In the genomic region with DNA sequence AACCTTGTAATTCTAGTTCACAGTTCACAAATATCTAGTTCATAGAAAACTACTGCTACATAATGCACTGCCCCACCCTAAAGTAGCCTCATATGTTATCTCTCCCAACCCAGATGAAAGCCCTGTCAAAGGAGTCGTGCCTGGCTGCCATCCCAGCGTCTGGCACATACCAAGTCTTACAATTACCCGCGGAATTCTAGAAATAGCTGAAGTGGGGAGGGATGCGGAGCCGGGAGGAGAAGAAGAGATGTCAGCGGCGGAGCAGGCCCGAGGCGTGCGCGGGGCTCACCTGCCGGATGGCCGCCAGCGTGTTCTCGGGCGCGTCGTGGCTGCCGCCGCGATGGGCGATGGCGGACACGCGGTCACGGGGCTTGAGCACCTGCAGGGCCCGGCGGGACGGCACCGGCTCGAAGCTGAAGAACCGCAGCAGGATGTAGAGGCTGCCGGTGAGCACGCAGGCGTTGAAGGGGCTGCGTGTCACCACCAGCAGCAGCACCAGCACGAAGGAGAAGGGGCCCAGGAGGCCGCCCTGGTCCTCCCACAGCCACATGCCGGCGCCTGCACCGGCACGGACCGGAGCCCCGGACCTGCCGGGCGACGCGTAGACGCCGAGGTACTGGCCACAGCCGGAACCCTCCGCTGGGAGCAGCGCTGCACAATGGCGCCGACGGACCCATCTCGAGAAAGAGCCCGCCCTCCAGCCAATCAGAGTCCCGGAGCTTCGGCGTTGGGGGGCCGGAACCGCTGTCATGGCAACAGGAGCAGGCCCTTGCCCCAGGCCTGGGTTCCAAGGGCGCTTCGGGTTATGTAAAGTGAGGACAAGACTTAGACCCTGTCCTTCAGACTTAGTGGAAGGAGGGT, we compare ENCODE assay signal across 8 mouse cellular contexts. TPM values are rescaled to one million over a fixed set of nuclear protein-coding genes. Genes with fewer than 3 reads are reported as not detected.
DNase-seq lines count a peak whose midpoint lies in the region; ATAC-seq and TF ChIP-seq lines count a peak whose summit lies in the region.

A gene (minus strand): TSS at position 678 of the 861 bp plus-strand sequence.

- H3K36me3 ChIP-seq in embryonic facial prominence, embryonic 15.5 days: no peaks in the 10 kb centered on the region
- no peaks in the 10 kb centered on the region for H3K36me3 ChIP-seq in kidney, embryonic 14.5 days (ENCODE audit: control insufficient read depth, insufficient read depth, low read length)
- H3K36me3 ChIP-seq in limb, embryonic 15.5 days: no peaks in the 10 kb centered on the region

- peak within 1 kb of the TSS; percentile 84 for H3K4me3 ChIP-seq in bone marrow, adult 2 months (replicated peaks; ENCODE audit: control insufficient read depth, low read depth, low read length)
- peak within 1 kb of the TSS; percentile 91 for H3K4me3 ChIP-seq in embryonic facial prominence, embryonic 15.5 days (replicated peaks)
- H3K4me3 ChIP-seq in kidney, embryonic 14.5 days (ENCODE audit: low read length): peak within 1 kb of the TSS; percentile 89
- peak within 1 kb of the TSS; percentile 92 for H3K4me3 ChIP-seq in limb, embryonic 15.5 days

- H3K4me2 ChIP-seq in embryonic facial prominence, embryonic 15.5 days (replicated peaks): peak within 1 kb of the TSS; percentile 80
- H3K4me2 ChIP-seq in kidney, embryonic 14.5 days (replicated peaks; ENCODE audit: low read depth, low read length): peak within 1 kb of the TSS; percentile 86
- H3K4me2 ChIP-seq in limb, embryonic 15.5 days: peak within 1 kb of the TSS; percentile 85

- no peaks in the 10 kb centered on the region; the same call in 1 of the 2 replicates for H3K4me1 ChIP-seq in bone marrow, adult 2 months (ENCODE audit: control insufficient read depth, insufficient read depth, low read length)
- H3K4me1 ChIP-seq in embryonic facial prominence, embryonic 15.5 days: peaks cover 31% of the 10 kb centered on the region
- peaks cover 18% of the 10 kb centered on the region; the same call in 1 of the 2 replicates for H3K4me1 ChIP-seq in kidney, embryonic 14.5 days (ENCODE audit: control insufficient read depth, insufficient read depth, low read length)
- H3K4me1 ChIP-seq in limb, embryonic 15.5 days: peaks cover 18% of the 10 kb centered on the region

- H3K9me3 ChIP-seq in embryonic facial prominence, embryonic 15.5 days (replicated peaks): no peaks in the 10 kb centered on the region
- no peaks in the 10 kb centered on the region for H3K9me3 ChIP-seq in kidney, embryonic 14.5 days (ENCODE audit: control insufficient read depth, low read length)
- no peaks in the 10 kb centered on the region for H3K9me3 ChIP-seq in limb, embryonic 15.5 days

- WGBS in bone marrow, adult 2 months: under 1% methylated on average over 66 of the region's 66 CpGs
- under 1% methylated on average over 66 of the region's 66 CpGs for WGBS in embryonic facial prominence, embryonic 15.5 days
- 0% methylated on average over 66 of the region's 66 CpGs for WGBS in kidney, embryonic 14.5 days
- under 1% methylated on average over 64 of the region's 66 CpGs for WGBS in limb, embryonic 15.5 days

- peak; percentile 86 for DNase-seq in 416B (ENCODE audit: low read depth)
- DNase-seq in heart, adult 9 months (ENCODE audit: low spot score in 2 of 2): peak; percentile 91 to 92
- peak; percentile 52 to 69 for DNase-seq in monocyte, adult 2 months (ENCODE audit: low read depth in 1 of 2, low spot score in 2 of 2)
- peak; percentile 92 for DNase-seq in spleen, postnatal 36 days (ENCODE audit: low spot score in 2 of 2)

- TF ChIP-seq CTCF in bone marrow, adult 2 months (IDR thresholded peaks at IDR 0.05; ENCODE audit: control insufficient read depth, insufficient read depth, low read length): no peak

- H3K27me3 ChIP-seq in embryonic facial prominence, embryonic 15.5 days: no peaks in the 10 kb centered on the region
- no peaks in the 10 kb centered on the region for H3K27me3 ChIP-seq in kidney, embryonic 14.5 days (ENCODE audit: control insufficient read depth, insufficient read depth, low read length)
- H3K27me3 ChIP-seq in limb, embryonic 15.5 days: no peaks in the 10 kb centered on the region

- peak; percentile 57; the same call in 1 of the 2 replicates for TF ChIP-seq POLR2A in bone marrow, adult 2 months (IDR thresholded peaks at IDR 0.05; ENCODE audit: borderline replicate concordance, control insufficient read depth, low read depth, low read length)

- H3K27ac ChIP-seq in bone marrow, adult 2 months (ENCODE audit: control insufficient read depth, insufficient read depth, low read depth, low read length, poor library complexity): peak within 1 kb of the TSS; percentile 84
- H3K27ac ChIP-seq in embryonic facial prominence, embryonic 15.5 days (replicated peaks): peak within 1 kb of the TSS; percentile 80
- peak within 1 kb of the TSS; percentile 83 for H3K27ac ChIP-seq in kidney, embryonic 14.5 days (ENCODE audit: low read depth, low read length)
- H3K27ac ChIP-seq in limb, embryonic 15.5 days: peak within 1 kb of the TSS; percentile 82

- H3K9ac ChIP-seq in embryonic facial prominence, embryonic 15.5 days: peak within 1 kb of the TSS; percentile 90
- H3K9ac ChIP-seq in kidney, embryonic 14.5 days (ENCODE audit: low read depth, low read length): peak within 1 kb of the TSS; percentile 85
- peak within 1 kb of the TSS; percentile 86 for H3K9ac ChIP-seq in limb, embryonic 15.5 days

- peak; percentile 90 for ATAC-seq in embryonic facial prominence, embryonic 15.5 days (ENCODE audit: insufficient number of reproducible peaks, low FRiP score, low TSS enrichment, low read depth)
- peak; percentile 95 for ATAC-seq in kidney, embryonic 14.5 days (ENCODE audit: low FRiP score, low TSS enrichment)
- peak; percentile 86 for ATAC-seq in limb, embryonic 15.5 days (ENCODE audit: insufficient number of reproducible peaks, low FRiP score, low TSS enrichment, low read depth)

RNA-seq across cellular contexts. Expression of the gene that starts here (rescaled TPM):
- polyA plus RNA-seq in bone marrow, adult 2 months (2011; ENCODE audit: insufficient read depth, insufficient read length, low replicate concordance, missing spikeins): 20.5 and 26.8 TPM in 2 replicates
- 82.5 and 87.9 TPM in 2 replicates for polyA plus RNA-seq in embryonic facial prominence, embryonic 15.5 days (2015; fragmentation: Nextera tagmentation; extraction: Ambion mirVana)
- 95.2 and 100 TPM in 2 replicates for polyA plus RNA-seq in kidney, embryonic 14.5 days (2014; fragmentation: Nextera tagmentation; extraction: Ambion mirVana)
- 78.2 and 80.9 TPM in 2 replicates for polyA plus RNA-seq in limb, embryonic 15.5 days (2015; fragmentation: Nextera tagmentation; extraction: Ambion mirVana)

Comparison
In these comparisons a context has a peak if more than half of its experiments do, and no peak if none do; other contexts are left out.
1. Peak in every context shown above with its lines: DNase-seq, ATAC-seq, H3K4me3 ChIP-seq and H3K27ac ChIP-seq.